In the genomic region with DNA sequence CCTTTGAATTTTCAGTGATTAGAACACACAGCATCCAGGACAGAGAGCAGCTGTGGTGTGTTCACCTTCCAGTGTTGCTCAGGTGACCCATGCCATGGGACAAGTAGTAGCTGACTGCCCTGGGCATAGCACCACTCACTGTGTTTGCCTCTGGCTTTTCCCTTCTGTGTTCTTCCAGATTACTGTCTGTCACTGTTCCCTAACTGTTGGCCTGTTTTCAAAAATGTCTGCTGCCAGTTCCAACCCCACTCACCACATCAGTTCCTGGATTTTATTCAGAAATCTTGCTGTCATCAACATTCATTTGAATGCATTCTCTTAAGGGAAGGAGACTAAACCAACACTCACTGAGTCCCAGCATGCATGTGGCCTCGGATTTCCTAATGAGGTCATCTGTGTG, we compare ENCODE assay signal across 17 mouse cellular contexts. TPM values are rescaled to one million over a fixed set of nuclear protein-coding genes. Genes with fewer than 3 reads are reported as not detected.
DNase-seq lines count a peak whose midpoint lies in the region; ATAC-seq lines count a peak whose summit lies in the region.
"Had no signal": no experiment of that assay in that cellular context is flagged by ENCODE, and none has a peak within 500 bp of the region (broad histone marks: within the 10 kb centered on the region; RNA-seq: fewer than 3 reads in every experiment).

No protein-coding gene starts in this region.

- no peaks in the 10 kb centered on the region for H3K27me3 ChIP-seq in heart, embryonic 16.5 days (ENCODE audit: control insufficient read depth, insufficient read depth, low read length)
- no peaks in the 10 kb centered on the region for H3K27me3 ChIP-seq in kidney, embryonic 15.5 days
- H3K27me3 ChIP-seq: forebrain, embryonic 12.5 days; hindbrain, embryonic 15.5 days; limb, embryonic 13.5 days; stomach, embryonic 15.5 days had no signal

- no peak for DNase-seq in heart, adult 8-10 months (ENCODE audit: low spot score)
- peak; percentile 53 for DNase-seq in 3T3-L1 (ENCODE audit: low read depth, low spot score)
- peak; percentile 62 for DNase-seq in adipocyte (ENCODE audit: low spot score)
- DNase-seq in layer of hippocampus, adult 9-10 months (ENCODE audit: low spot score) = peak; percentile 31
- no peak for DNase-seq in thymus, adult 18-20 months
- DNase-seq: cerebellum, adult 11-12 months; cerebellum, postnatal 25 days; gastrocnemius, adult 2 months had no signal

- WGBS in heart, embryonic 16.5 days = 42% methylated on average over 1 of the region's 1 CpGs
- 88% methylated on average over 1 of the region's 1 CpGs for WGBS in kidney, embryonic 15.5 days

- peak overlapping the region; percentile 74 for H3K27ac ChIP-seq in heart, embryonic 16.5 days (ENCODE audit: low read length)
- H3K27ac ChIP-seq in kidney, embryonic 15.5 days = no peak overlapping the region
- H3K27ac ChIP-seq: forebrain, embryonic 12.5 days; gastrocnemius, adult 2 months; hindbrain, embryonic 15.5 days; kidney, postnatal 0 days; limb, embryonic 13.5 days; liver, embryonic 14.5 days; stomach, embryonic 15.5 days had no signal

- H3K4me2 ChIP-seq in heart, embryonic 16.5 days (ENCODE audit: low read depth, low read length) = no peak overlapping the region
- no peak overlapping the region for H3K4me2 ChIP-seq in kidney, embryonic 15.5 days
- H3K4me2 ChIP-seq: forebrain, embryonic 12.5 days; hindbrain, embryonic 15.5 days; limb, embryonic 13.5 days; stomach, embryonic 15.5 days had no signal

- no peaks in the 10 kb centered on the region; the same call in 1 of the 2 replicates for H3K36me3 ChIP-seq in heart, embryonic 16.5 days (ENCODE audit: control insufficient read depth, insufficient read depth)
- H3K36me3 ChIP-seq in kidney, embryonic 15.5 days = peaks cover 3% of the 10 kb centered on the region; the same call in 1 of the 2 replicates
- H3K36me3 ChIP-seq: forebrain, embryonic 12.5 days; stomach, embryonic 15.5 days had no signal

- H3K4me3 ChIP-seq in heart, embryonic 16.5 days (ENCODE audit: low read length) = no peak overlapping the region
- no peak overlapping the region for H3K4me3 ChIP-seq in kidney, embryonic 15.5 days (replicated peaks)
- H3K4me3 ChIP-seq: forebrain, embryonic 12.5 days; gastrocnemius, adult 2 months; hindbrain, embryonic 15.5 days; limb, embryonic 13.5 days; stomach, embryonic 15.5 days had no signal

- H3K4me1 ChIP-seq in heart, embryonic 16.5 days (ENCODE audit: control insufficient read depth, insufficient read depth, low read length) = peaks cover 14% of the 10 kb centered on the region
- H3K4me1 ChIP-seq in kidney, embryonic 15.5 days = no peaks in the 10 kb centered on the region
- H3K4me1 ChIP-seq: forebrain, embryonic 12.5 days; hindbrain, embryonic 15.5 days; limb, embryonic 13.5 days; stomach, embryonic 15.5 days had no signal

- ATAC-seq in heart, embryonic 16.5 days (replicated peaks; ENCODE audit: extremely low read depth, insufficient read depth, low FRiP score) = peak; percentile 86
- no peak for ATAC-seq in kidney, embryonic 15.5 days (replicated peaks; ENCODE audit: low FRiP score)
- ATAC-seq: intestine, embryonic 16.5 days had no signal

- H3K9ac ChIP-seq in heart, embryonic 16.5 days (ENCODE audit: low read length) = no peak overlapping the region
- no peak overlapping the region for H3K9ac ChIP-seq in kidney, embryonic 15.5 days
- H3K9ac ChIP-seq: forebrain, embryonic 12.5 days; hindbrain, embryonic 15.5 days; limb, embryonic 13.5 days; liver, embryonic 14.5 days; stomach, embryonic 15.5 days had no signal

- H3K9me3 ChIP-seq in heart, embryonic 16.5 days (replicated peaks; ENCODE audit: control insufficient read depth, low read length) = no peaks in the 10 kb centered on the region
- no peaks in the 10 kb centered on the region for H3K9me3 ChIP-seq in kidney, embryonic 15.5 days (replicated peaks)
- H3K9me3 ChIP-seq: forebrain, embryonic 12.5 days; hindbrain, embryonic 15.5 days; limb, embryonic 13.5 days; stomach, embryonic 15.5 days had no signal

RNA-seq across cellular contexts. Expression of a gene that starts 29.9 kb away (rescaled TPM):
- 10.8 and 12.7 TPM in 2 replicates for polyA plus RNA-seq in heart, embryonic 16.5 days (2015; fragmentation: Nextera tagmentation; extraction: Ambion mirVana)
- 1 to 10 TPM; 3.8 to 5.5 (median 4.4) TPM for total RNA-seq in heart, adult 8-10 months (2022)
- 8.4 and 8.7 TPM in 2 replicates for polyA plus RNA-seq in kidney, embryonic 15.5 days (2015; fragmentation: Nextera tagmentation; extraction: Ambion mirVana)

RNA-seq across cellular contexts. Expression of a gene that starts 33.4 kb away (rescaled TPM):
- polyA plus RNA-seq in heart, embryonic 16.5 days (2015; fragmentation: Nextera tagmentation; extraction: Ambion mirVana) = 278 and 286 TPM in 2 replicates
- total RNA-seq in heart, adult 8-10 months (2022) = 100 to 1,000 TPM; 300 to 368 (median 327) TPM
- polyA plus RNA-seq in kidney, embryonic 15.5 days (2015; fragmentation: Nextera tagmentation; extraction: Ambion mirVana) = 211 and 228 TPM in 2 replicates

Comparison
In these comparisons a context has a peak if more than half of its experiments do, and no peak if none do; other contexts are left out.
1. DNase-seq: peak in 3T3-L1 (single experiment), adipocyte (single experiment) and layer of hippocampus, adult 9-10 months (single experiment); none in heart, adult 8-10 months (single experiment) and thymus, adult 18-20 months (0 of 2).